Mouse (Mus musculus): ENCODE data around the gene Cep55.

DNA sequence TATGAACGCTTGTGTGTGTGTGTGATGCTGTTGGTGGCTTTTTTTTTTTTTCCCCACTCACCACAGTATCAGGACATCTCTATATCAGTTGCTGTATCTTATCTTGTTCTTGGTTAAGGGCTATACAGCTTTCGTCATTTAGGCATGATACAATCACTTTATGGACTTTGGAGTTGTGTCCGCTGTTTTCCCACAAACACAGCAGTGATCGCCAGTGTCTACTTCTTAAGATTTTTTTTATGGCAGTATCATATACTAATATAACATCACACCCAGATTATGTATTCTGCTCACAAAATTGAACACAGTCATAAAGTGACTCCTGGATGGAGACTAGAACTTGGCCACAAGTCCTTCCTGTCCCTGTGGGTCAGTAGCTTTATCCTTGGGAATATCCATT is 53.1 kb downstream of the Cep55 start:
- no peak for TF ChIP-seq CTCF (IDR thresholded peaks at IDR 0.05; ENCODE audit: low read depth, low read length)
- TF ChIP-seq POLR2A (IDR thresholded peaks at IDR 0.05; ENCODE audit: borderline replicate concordance, low read depth, low read length) = no peak
